Mouse (Mus musculus) liver, embryonic 13.5 days (tissue): ENCODE measurements at regions not wholly inside any gene's neighbourhood (a gene's known extent, or its start where the extent isn't known, plus 50 kb on each side); places are given as distances from the start of the nearest gene placed in this dataset.

Source experiments
- ATAC-seq: fragments of 200-750 bp; cut with Nextera tagmentation; 2 replicates; pipeline ENCODE4 v1.8.0; 2017; ENCODE audit warnings: low read depth, mild to moderate bottlenecking, moderate number of reproducible peaks, moderate library complexity
- DNase-seq: peaks from one replicate; pipeline ENCODE4 v3.0.0; 2022
- H3K27ac ChIP-seq: fragments of 300-500 bp; sonication (generic); 2 replicates; pipeline ENCODE4 v1.5.1; 2015; ENCODE audit warnings: moderate library complexity, mild to moderate bottlenecking, inconsistent platforms
- H3K27me3 ChIP-seq: fragments of 300-500 bp; sonication (generic); 2 replicates; pipeline ENCODE4 v1.6.1; 2015; ENCODE audit warnings: mild to moderate bottlenecking, inconsistent platforms
- H3K36me3 ChIP-seq: fragments of 300-500 bp; sonication (generic); 2 replicates; pipeline ENCODE4 v1.6.1; 2015; ENCODE audit warnings: mild to moderate bottlenecking, inconsistent platforms
- H3K4me1 ChIP-seq: fragments of 300-500 bp; sonication (generic); replicated peaks from 2 replicates; pipeline ENCODE4 v1.6.1; 2015; ENCODE audit warnings: inconsistent platforms
- H3K4me2 ChIP-seq: fragments of 300-500 bp; sonication (generic); 2 replicates; pipeline ENCODE4 v1.6.1; 2015; ENCODE audit warnings: inconsistent platforms, mild to moderate bottlenecking, moderate library complexity
- H3K4me3 ChIP-seq: fragments of 300-500 bp; sonication (generic); replicated peaks from 2 replicates; pipeline ENCODE4 v1.5.1; 2015; ENCODE audit warnings: mild to moderate bottlenecking, inconsistent platforms
- H3K9ac ChIP-seq: fragments of 300-500 bp; sonication (generic); 2 replicates; pipeline ENCODE4 v1.6.1; 2015; ENCODE audit warnings: mild to moderate bottlenecking, inconsistent platforms
- H3K9me3 ChIP-seq: fragments of 300-500 bp; sonication (generic); replicated peaks from 2 replicates; pipeline ENCODE4 v1.6.1; 2016; ENCODE audit warnings: inconsistent platforms
- WGBS: fragments of 180-500 bp; shearing (Covaris S2); methylation state at CpG from one replicate; pipeline ENCODE4 v1.1.7; 2015; ENCODE audit not compliant: insufficient replicate concordance; 5-methylcytosine and 5-hydroxymethylcytosine counted together

DNA sequence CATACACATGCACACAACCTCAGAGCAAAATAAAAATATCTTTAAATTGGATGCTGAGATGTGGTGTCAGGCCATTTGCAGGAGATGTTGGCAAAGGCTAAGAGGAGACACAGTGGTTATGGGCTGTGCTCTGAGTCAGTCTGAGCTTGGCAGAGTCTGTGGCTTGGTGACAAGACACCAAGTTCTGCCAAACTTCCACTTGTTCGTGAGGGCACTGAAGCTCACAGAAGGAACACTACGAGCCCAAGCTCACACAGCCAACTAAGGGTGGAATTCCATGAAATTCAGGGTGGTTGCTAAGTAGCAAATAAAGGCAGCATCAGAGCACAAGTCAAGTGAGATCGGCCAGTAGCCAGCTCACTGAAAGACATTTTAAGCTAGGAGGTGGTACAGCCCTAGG, 396.8 kb downstream of the Insc start:
- DNase-seq (no peak), ATAC-seq (no peak)
- no peaks in the 10 kb centered on the region for H3K36me3 ChIP-seq
- H3K27ac ChIP-seq = no peak overlapping the region
- no peak overlapping the region for H3K4me2 ChIP-seq
- H3K4me1 ChIP-seq = no peaks in the 10 kb centered on the region
- H3K4me3 ChIP-seq = no peak overlapping the region
- WGBS = 60% methylated on average over 3 of the region's 3 CpGs
- no peak overlapping the region for H3K9ac ChIP-seq
- H3K27me3 ChIP-seq = no peaks in the 10 kb centered on the region
- H3K9me3 ChIP-seq = no peaks in the 10 kb centered on the region

DNA sequence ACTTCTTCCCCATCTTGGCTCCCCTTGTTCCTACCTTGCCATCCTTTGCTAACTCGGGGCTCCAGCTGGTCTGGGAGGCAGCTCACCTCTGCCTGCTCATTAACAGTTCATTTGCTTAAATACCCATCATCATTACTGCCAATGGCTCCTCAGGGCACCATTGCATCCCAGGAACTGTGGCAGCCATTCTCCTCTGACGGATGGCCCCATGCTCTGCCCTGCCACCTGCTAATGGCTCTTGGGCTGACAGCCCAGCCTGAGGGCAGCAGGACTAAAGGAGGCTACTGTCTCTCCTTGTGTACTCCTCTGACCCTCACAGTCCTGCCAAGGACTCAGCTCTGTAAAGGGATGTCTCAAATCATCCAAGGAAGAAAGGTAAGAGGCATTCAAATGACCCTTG, 398.7 kb downstream of the Insc start:
- Histone ChIP-seq H3K36me3 (no peaks in the 10 kb centered on the region), H3K4me2 (no peak overlapping the region), H3K4me1 (no peaks in the 10 kb centered on the region), H3K4me3 (no peak overlapping the region), H3K27ac (no peak overlapping the region), H3K9ac (no peak overlapping the region), H3K27me3 (no peaks in the 10 kb centered on the region), H3K9me3 (no peaks in the 10 kb centered on the region)
- ATAC-seq (no peak), DNase-seq (no peak)
- 50% methylated on average over 2 of the region's 2 CpGs for WGBS

DNA sequence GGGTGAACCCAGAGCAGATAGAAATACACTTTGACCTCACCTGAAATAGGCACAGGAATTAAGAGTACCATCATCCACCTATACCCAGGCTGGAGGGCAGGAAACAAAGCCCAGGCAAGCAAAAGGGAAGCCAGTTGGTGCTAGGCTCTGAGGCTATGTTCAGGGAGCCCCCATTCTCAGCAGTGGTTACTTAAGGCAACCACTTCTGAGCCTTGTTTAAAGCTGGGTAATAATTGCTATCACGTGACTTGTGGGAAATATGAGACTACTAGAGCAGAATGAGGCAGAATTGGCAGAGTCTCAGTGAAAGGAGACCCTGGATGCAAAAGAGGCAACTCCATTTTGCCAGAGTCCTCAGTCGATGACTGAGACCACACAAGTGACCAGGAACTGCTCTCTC, 401.5 kb downstream of the Insc start:
- no peak for DNase-seq

DNA sequence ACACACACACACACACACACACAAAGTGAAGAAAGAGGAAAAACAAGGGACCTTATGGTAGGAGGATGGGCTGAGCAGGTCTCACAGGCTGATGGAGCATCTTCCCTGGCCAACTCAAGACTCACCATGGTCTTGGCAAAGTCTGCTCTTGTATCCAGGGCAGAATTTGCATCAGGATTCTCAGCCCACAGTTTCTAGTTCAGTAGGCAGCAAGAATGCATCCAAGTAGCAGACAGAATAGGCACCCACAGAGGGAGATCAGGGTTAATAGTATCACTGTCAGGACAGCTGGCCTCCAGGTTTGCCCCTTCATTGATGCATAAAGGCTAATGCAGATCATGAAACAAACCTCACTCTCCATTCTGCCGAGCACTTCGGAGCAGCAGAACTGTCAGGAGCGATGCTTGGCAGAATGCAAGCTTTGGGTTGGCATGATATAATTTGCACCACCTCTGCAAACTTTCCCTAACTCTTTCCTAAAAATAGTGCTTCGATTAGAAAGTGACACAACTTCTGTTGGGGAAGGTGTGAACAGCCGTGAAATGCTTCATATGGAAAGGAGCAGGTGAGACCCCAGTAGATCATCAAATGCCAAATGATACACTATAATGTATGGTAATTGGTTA, 404.0 kb downstream of the Insc start:
- 67% methylated on average over 5 of the region's 5 CpGs for WGBS
- H3K36me3 ChIP-seq = no peaks in the 10 kb centered on the region
- H3K27ac ChIP-seq = no peak overlapping the region
- H3K9me3 ChIP-seq = no peaks in the 10 kb centered on the region
- H3K27me3 ChIP-seq = no peaks in the 10 kb centered on the region
- DNase-seq (no peak), ATAC-seq (no peak)
- H3K9ac ChIP-seq = no peak overlapping the region
- H3K4me2 ChIP-seq = no peak overlapping the region
- no peak overlapping the region for H3K4me3 ChIP-seq
- no peaks in the 10 kb centered on the region for H3K4me1 ChIP-seq

More for the DNA sequence above, 401.5 kb downstream of the Insc start:
- no peak overlapping the region for H3K4me3 ChIP-seq
- 38% methylated on average over 2 of the region's 2 CpGs for WGBS
- H3K9me3 ChIP-seq = no peaks in the 10 kb centered on the region
- no peaks in the 10 kb centered on the region for H3K36me3 ChIP-seq
- H3K4me2 ChIP-seq = no peak overlapping the region
- no peak overlapping the region for H3K9ac ChIP-seq
- H3K4me1 ChIP-seq = no peaks in the 10 kb centered on the region
- H3K27me3 ChIP-seq = no peaks in the 10 kb centered on the region
- no peak for ATAC-seq
- no peak overlapping the region for H3K27ac ChIP-seq

DNA sequence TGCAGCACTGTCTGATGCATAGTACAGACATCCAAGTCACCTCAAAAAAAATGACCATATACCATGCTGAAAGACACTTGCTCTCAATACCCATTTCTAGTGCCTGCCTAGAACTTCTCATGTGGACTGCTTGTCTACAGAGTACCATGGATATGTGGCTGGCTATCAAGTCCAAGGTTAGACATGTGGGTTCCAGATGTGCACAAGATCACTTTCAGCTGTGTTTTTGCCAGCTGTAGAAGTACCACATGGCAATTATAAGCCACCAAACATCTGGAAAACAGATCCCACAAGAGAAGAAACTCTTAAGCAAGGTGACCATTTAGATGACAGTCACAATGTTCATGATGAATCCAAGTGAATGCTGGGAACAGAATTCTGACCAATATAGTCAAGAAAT, 409.8 kb downstream of the Insc start:
- Histone ChIP-seq H3K9ac (no peak overlapping the region), H3K27me3 (no peaks in the 10 kb centered on the region), H3K4me1 (no peaks in the 10 kb centered on the region), H3K4me3 (no peak overlapping the region), H3K27ac (no peak overlapping the region), H3K4me2 (no peak overlapping the region), H3K36me3 (no peaks in the 10 kb centered on the region), H3K9me3 (no peaks in the 10 kb centered on the region)
- ATAC-seq (no peak), DNase-seq (no peak)

DNA sequence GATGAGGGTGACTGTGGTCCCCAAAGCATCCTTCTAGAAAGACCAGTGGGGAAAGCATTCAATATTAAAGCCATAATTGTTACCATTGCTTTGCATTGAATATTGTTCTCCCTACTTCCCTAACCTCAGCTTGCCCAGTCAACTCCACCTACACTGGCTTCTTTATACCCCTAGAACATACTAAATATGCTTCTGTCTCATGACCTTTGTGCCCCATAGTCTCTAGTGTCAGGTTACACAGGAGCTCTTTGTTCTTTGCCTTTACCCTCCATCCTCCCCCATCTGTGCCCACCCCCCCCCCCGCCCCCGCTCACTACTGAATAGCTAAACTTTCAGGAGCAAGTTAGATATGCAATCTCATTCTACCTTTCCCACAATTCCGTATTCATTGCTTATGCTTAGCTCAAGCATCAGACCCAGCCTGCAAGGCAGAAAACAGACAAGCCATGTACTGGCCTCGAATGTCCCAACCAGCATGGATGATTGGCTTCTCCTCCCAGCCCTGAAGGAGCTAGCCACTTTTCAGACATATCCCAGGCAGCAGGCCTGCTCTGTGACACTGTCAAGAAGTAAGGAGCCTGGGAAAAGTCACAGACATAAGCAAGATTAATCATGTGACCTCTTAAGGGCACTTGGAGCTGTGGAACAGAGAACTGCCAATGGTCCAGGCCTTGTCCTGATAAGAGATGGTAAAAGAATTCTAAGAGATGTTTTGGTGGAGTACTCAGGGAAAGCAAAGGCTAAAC, 410.4 kb downstream of the Insc start:
- H3K4me2 ChIP-seq = no peak overlapping the region
- 60% methylated on average over 4 of the region's 4 CpGs for WGBS
- DNase-seq (no peak), ATAC-seq (no peak)
- H3K9ac ChIP-seq = no peak overlapping the region
- H3K9me3 ChIP-seq = no peaks in the 10 kb centered on the region
- H3K36me3 ChIP-seq = no peaks in the 10 kb centered on the region
- no peak overlapping the region for H3K27ac ChIP-seq
- no peaks in the 10 kb centered on the region for H3K4me1 ChIP-seq
- H3K27me3 ChIP-seq = no peaks in the 10 kb centered on the region
- H3K4me3 ChIP-seq = no peak overlapping the region

DNA sequence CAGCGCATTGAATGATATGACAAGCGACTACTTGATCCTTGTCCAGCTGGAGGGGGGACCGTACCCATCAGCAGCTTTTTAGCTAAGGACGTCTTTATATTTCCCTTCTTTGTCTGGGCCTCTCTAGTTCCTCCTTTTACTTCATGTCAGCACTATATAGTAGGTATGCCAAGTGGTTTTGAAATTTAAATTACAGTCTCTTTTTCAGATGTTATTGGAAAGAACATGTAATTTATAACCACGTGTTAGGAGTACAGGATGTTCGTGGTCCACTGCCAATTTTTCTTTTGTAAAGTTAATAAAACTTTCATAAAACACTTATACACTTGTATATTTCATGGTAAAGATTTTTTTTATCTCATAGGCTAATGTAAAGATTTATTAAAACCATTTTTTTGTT, 426.5 kb downstream of the Insc start:
- no peak for DNase-seq
- no peak overlapping the region for H3K9ac ChIP-seq
- H3K9me3 ChIP-seq = 0 out of 2 replicates have a peak, but pooled peaks cover 6% of the 10 kb centered on the region
- no peaks in the 10 kb centered on the region for H3K27me3 ChIP-seq
- H3K4me2 ChIP-seq = no peak overlapping the region
- ATAC-seq = no peak
- no peaks in the 10 kb centered on the region for H3K4me1 ChIP-seq
- H3K36me3 ChIP-seq = no peaks in the 10 kb centered on the region
- 42% methylated on average over 6 of the region's 6 CpGs for WGBS
- H3K27ac ChIP-seq = no peak overlapping the region
- H3K4me3 ChIP-seq = no peak overlapping the region

DNA sequence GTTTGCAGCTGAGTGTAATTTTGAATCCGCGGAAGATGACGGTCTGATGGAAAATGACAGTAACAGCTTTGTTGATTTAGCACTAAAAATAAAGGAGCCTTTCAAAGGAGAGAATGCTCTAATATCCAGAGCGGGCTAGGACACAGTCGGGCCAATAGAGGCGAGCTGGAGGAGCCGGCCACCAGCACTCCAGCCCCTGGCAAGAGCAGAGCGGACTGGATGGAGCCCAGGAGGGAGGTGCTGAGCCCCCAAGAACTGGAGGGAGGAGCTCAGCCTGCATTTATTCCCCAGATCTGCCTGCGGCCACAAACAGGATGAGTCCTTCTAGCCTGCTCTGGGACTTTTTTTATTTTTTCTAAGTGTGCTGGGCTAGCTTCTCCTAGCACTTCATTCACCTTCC, 426.9 kb downstream of the Insc start:
- Histone ChIP-seq H3K9ac (no peak overlapping the region), H3K36me3 (no peaks in the 10 kb centered on the region), H3K4me3 (no peak overlapping the region), H3K27ac (no peak overlapping the region), H3K27me3 (no peaks in the 10 kb centered on the region), H3K4me1 (no peaks in the 10 kb centered on the region), H3K4me2 (no peak overlapping the region), H3K9me3 (0 out of 2 replicates have a peak, but pooled peaks cover 2% of the 10 kb centered on the region)
- WGBS = 67% methylated on average over 9 of the region's 9 CpGs
- DNase-seq (no peak), ATAC-seq (no peak)

DNA sequence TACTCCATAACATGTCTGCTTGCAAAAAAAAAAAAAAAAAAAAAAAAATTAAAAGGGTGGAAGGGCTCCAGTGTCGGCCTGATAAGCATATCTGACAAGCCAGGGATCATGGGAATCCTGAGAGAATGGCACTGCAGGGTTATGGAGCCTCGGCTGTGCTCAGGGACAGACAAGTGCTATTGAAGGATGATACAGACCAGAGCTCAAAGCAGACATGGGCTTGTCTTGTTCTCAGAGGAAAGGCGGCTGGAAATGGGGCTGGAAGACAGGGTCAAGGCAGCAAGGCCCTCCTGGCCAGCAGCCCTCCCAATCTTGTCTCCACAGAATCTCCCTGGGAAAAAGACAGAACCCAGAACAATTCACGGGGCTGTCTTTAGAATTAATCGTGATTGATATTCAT, 449.0 kb downstream of the Insc start:
- Histone ChIP-seq H3K4me1 (no peaks in the 10 kb centered on the region), H3K27me3 (no peaks in the 10 kb centered on the region), H3K36me3 (no peaks in the 10 kb centered on the region), H3K9ac (no peak overlapping the region), H3K4me3 (no peak overlapping the region), H3K27ac (no peak overlapping the region), H3K4me2 (no peak overlapping the region), H3K9me3 (no peaks in the 10 kb centered on the region)
- ATAC-seq (no peak), DNase-seq (no peak)
- WGBS = 48% methylated on average over 5 of the region's 5 CpGs

DNA sequence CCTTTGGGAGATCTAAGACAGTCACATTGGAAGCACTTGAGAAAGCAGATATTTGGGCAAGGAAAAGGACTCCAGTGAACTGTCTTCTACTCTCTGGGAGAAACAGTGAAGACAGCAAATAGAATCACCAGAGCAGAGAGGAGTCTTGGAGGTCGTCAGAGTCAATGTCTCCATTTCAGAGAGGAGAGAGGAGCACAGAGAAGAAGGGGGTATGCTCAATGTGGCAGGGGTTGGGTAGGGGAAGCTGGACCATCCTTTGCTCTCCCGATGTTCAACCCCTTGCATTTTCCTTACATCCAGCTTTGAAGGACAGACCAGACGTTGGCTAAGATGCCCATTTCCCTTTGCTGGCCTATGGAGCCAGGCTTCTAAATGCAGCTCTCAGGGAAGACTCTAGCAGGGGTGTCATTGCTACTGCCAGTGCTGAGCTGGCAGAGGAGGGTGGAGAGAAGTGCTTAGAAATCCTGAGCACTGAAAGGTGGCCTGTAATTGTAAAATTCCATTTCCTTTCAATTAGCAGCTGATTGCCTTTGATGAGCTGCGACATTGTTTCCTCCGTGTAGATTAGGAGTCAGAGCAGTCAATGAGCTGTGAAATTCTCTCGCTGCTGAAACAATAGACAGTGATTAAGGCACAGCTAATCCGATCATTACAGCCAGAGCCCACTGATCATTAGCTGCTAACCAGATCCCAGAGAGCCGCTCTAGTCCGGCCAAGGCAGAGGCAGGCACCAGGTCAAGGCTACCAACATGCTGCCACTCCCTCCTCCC, 449.7 kb downstream of the Insc start:
- Histone ChIP-seq H3K9ac (no peak overlapping the region), H3K4me2 (no peak overlapping the region), H3K9me3 (no peaks in the 10 kb centered on the region), H3K4me1 (no peaks in the 10 kb centered on the region), H3K27ac (no peak overlapping the region), H3K27me3 (no peaks in the 10 kb centered on the region), H3K36me3 (no peaks in the 10 kb centered on the region), H3K4me3 (no peak overlapping the region)
- ATAC-seq = no peak
- DNase-seq = no peak
- WGBS = 22% methylated on average over 9 of the region's 9 CpGs

DNA sequence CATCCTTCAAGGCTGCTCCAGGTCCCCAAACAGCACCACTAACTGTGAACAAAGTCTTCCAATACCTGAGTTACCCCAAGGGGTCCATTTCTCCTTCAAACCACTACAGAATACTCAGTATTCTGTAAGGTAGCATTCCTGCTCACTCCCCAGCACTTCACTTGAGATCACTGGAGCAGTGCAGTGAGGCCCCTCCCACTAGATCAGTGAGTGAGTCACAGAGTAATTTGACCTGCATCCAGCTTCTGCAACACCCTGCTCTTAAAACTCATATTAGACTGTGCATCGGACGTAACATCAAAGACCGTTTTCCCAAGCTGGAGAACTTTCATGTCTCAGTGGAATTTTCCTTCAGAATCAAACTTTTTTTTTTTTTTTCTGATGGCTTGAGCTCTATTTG, 461.4 kb downstream of the Insc start:
- Histone ChIP-seq H3K27ac (no peak overlapping the region), H3K9me3 (no peaks in the 10 kb centered on the region), H3K27me3 (no peaks in the 10 kb centered on the region), H3K4me2 (no peak overlapping the region), H3K9ac (no peak overlapping the region), H3K4me3 (no peak overlapping the region), H3K36me3 (no peaks in the 10 kb centered on the region), H3K4me1 (no peaks in the 10 kb centered on the region)
- ATAC-seq = no peak
- no peak for DNase-seq
- WGBS = 60% methylated on average over 3 of the region's 3 CpGs
